Mouse (Mus musculus) myocyte (in vitro differentiated cells): ENCODE results near the gene Supt5. TPM values are rescaled to one million over a fixed set of nuclear protein-coding genes. Genes with fewer than 3 reads are reported as not detected.

ENCODE experiments used
- H3K27me3 ChIP-seq: one replicate; pipeline ENCODE4 v1.6.1; 2011; ENCODE audit not compliant: control insufficient read depth, insufficient read depth, insufficient read length
- H3K36me3 ChIP-seq: one replicate; pipeline ENCODE4 v1.6.1; 2011; ENCODE audit not compliant: control insufficient read depth, insufficient read depth
- H3K4me2 ChIP-seq: one replicate; pipeline ENCODE4 v1.6.1; 2011; ENCODE audit warnings: low read depth, control low read depth
- H3K4me3 ChIP-seq: one replicate; pipeline ENCODE4 v1.5.1; 2011; ENCODE audit warnings: mild to moderate bottlenecking, control low read depth, moderate library complexity
- H3K79me2 ChIP-seq: one replicate; pipeline ENCODE4 v1.6.1; 2011; ENCODE audit not compliant: control insufficient read depth, insufficient read depth
- H3ac ChIP-seq: one replicate; pipeline ENCODE4 v1.6.1; 2011; ENCODE audit not compliant: control insufficient read depth, insufficient read length
- CEBPB ChIP-seq: IDR thresholded peaks from 2 replicates; pipeline ENCODE4 v1.6.1; 2011; ENCODE audit warnings: mild to moderate bottlenecking, moderate library complexity; ENCODE audit not compliant: poor library complexity, insufficient read depth, severe bottlenecking
- E2F4 ChIP-seq: IDR thresholded peaks from one replicate; pipeline ENCODE4 v1.6.1; 2011; ENCODE audit warnings: mild to moderate bottlenecking, control low read depth, moderate library complexity; ENCODE audit not compliant: insufficient read depth
- MAX ChIP-seq: IDR thresholded peaks from one replicate; pipeline ENCODE4 v1.6.1; 2011; ENCODE audit warnings: low read depth, mild to moderate bottlenecking, control low read depth
- MYOD1 ChIP-seq, 3 experiments: IDR thresholded peaks; one replicate each; pipeline ENCODE4 v1.6.1; 2011; ENCODE audit warnings: control low read depth in 2 of 3, low read depth in 2 of 3, mild to moderate bottlenecking in 2 of 3, moderate library complexity in 1 of 3; ENCODE audit not compliant: insufficient read length in 2 of 3, control insufficient read depth in 1 of 3
- MYOG ChIP-seq, 3 experiments: IDR thresholded peaks; one replicate each; pipeline ENCODE4 v1.6.1; 2011; ENCODE audit warnings: control low read depth in 2 of 3, low read depth in 2 of 3, mild to moderate bottlenecking in 2 of 3; ENCODE audit not compliant: insufficient read length in 2 of 3, control insufficient read depth in 1 of 3, insufficient read depth in 1 of 3
- POLR2A ChIP-seq: IDR thresholded peaks from one replicate; pipeline ENCODE4 v1.6.1; 2011; ENCODE audit warnings: low read depth, mild to moderate bottlenecking, control low read depth, moderate library complexity; ENCODE audit not compliant: insufficient read length
- POLR2AphosphoS2 ChIP-seq: IDR thresholded peaks from one replicate; pipeline ENCODE4 v1.6.1; 2011; ENCODE audit warnings: low read depth, control low read depth; ENCODE audit not compliant: insufficient read length
- REST ChIP-seq: IDR thresholded peaks from one replicate; pipeline ENCODE4 v1.6.1; 2011; ENCODE audit warnings: mild to moderate bottlenecking, control low read depth, moderate library complexity; ENCODE audit not compliant: insufficient read depth, insufficient read length
- SRF ChIP-seq: IDR thresholded peaks from one replicate; pipeline ENCODE4 v1.6.1; 2011; ENCODE audit warnings: low read depth; ENCODE audit not compliant: control insufficient read depth, insufficient read length
- TCF12 ChIP-seq: IDR thresholded peaks from one replicate; pipeline ENCODE4 v1.6.1; 2011; ENCODE audit warnings: mild to moderate bottlenecking, control low read depth; ENCODE audit not compliant: poor library complexity, insufficient read depth, severe bottlenecking
- TCF3 ChIP-seq: IDR thresholded peaks from one replicate; pipeline ENCODE4 v1.6.1; 2011; ENCODE audit warnings: low read depth, control low read depth; ENCODE audit not compliant: insufficient read length
- USF1 ChIP-seq: IDR thresholded peaks from one replicate; pipeline ENCODE4 v1.6.1; 2011; ENCODE audit warnings: low read depth, mild to moderate bottlenecking, control low read depth, moderate library complexity
- polyA plus RNA-seq: library from polyadenylated mRNA; unstranded; fragments of >200 nt; fragmentation: generic; extraction: Trizol; gene quantifications from one replicate; pipeline ENCODE4 v1.2.1, GENCODE M21; 2012; ENCODE audit warnings: missing spikeins

The Supt5 gene
- polyA plus RNA-seq, 1 experiment, result 84.2 TPM

GRCm38 (mm10) chr7:28301616-28302433, 36.7 kb downstream of the Supt5 start, which contains the start of gene Dll3:
Gene Dll3 (minus strand): TSS chr7:28302238.
- Histone ChIP-seq H3K27me3 (peaks cover 33% of the 10 kb centered on the region), H3K4me3 (no peak within 1 kb of the TSS), H3ac (no peak within 1 kb of the TSS), H3K79me2 (no peaks in the 10 kb centered on the region), H3K4me2 (no peak within 1 kb of the TSS), H3K36me3 (no peaks in the 10 kb centered on the region)
- TF ChIP-seq MYOD1 (IDR thresholded peaks at IDR 0.05; ENCODE audit: control insufficient read depth in 1 of 3, insufficient read length in 2 of 3, low read depth in 2 of 3) (no peak), USF1 (no peak), E2F4 (no peak), MAX (no peak), SRF (no peak), CEBPB (no peak)

DNA sequence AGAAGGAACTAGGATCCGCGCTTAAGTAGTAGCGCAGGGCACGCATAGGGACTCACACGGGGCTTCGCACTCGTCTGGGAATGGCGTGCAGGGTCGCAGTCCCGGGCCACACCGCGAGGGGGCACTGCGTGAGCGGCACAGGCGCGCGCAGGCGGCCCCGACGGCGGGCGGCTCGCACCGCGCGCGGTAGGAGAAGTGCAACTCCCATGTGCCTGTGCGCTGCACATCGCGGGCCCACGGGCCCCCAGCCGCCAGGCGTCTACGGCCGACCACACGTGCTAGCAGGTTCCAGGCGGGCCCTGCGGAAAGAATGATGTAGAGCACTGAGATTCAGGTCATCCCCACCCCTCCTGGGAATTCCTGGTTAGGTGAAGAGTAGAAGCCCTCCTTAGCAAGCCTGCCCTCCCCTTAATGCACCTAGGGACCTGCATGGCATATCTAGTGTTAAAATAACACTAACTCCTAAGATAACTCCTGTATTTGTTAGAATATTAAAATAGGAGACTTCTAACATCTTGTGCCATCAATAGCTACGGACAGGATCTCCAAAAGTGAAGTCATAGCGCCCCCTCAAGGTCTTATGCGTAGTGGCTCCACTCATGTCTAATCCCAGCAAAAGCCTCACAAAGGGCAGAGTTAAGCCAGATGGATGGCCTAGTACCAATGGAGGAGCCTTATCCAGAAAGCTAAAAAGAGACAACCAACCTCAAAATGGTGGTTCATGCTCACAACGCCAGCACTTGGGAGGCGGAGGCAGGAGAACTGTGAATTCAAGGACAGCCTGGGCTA, 39.5 kb downstream of the Supt5 start:
- Histone ChIP-seq H3K79me2 (no peaks in the 10 kb centered on the region), H3K36me3 (no peaks in the 10 kb centered on the region), H3K4me2 (no peak overlapping the region), H3K27me3 (peaks cover 59% of the 10 kb centered on the region), H3K4me3 (no peak overlapping the region), H3ac (no peak overlapping the region)
- TF ChIP-seq MAX, result no peak
- no peak for TF ChIP-seq CEBPB
- TF ChIP-seq POLR2AphosphoS2, result no peak
- TF ChIP-seq USF1, result no peak
- no peak for TF ChIP-seq E2F4
- TF ChIP-seq TCF12, result no peak
- TF ChIP-seq MYOG (IDR thresholded peaks at IDR 0.05; ENCODE audit: control insufficient read depth in 1 of 3, insufficient read depth in 1 of 3, insufficient read length in 2 of 3, low read depth in 2 of 3), result no peak
- TF ChIP-seq TCF3, result no peak
- TF ChIP-seq SRF, result no peak
- no peak for TF ChIP-seq MYOD1 (IDR thresholded peaks at IDR 0.05; ENCODE audit: control insufficient read depth in 1 of 3, insufficient read length in 2 of 3, low read depth in 2 of 3)
- TF ChIP-seq REST, result no peak
- TF ChIP-seq POLR2A, result no peak

- no peak overlapping the region for H3ac ChIP-seq
- no peaks in the 10 kb centered on the region for H3K36me3 ChIP-seq
- H3K4me2 ChIP-seq, result peak overlapping the region; percentile 2
- no peaks in the 10 kb centered on the region for H3K79me2 ChIP-seq
- no peak overlapping the region for H3K4me3 ChIP-seq
- H3K27me3 ChIP-seq, result peaks cover 83% of the 10 kb centered on the region
- TF ChIP-seq CEBPB (no peak), MAX (no peak), TCF3 (no peak), REST (no peak), POLR2A (no peak), SRF (no peak), E2F4 (no peak), POLR2AphosphoS2 (no peak), MYOG (IDR thresholded peaks at IDR 0.05; ENCODE audit: control insufficient read depth in 1 of 3, insufficient read depth in 1 of 3, insufficient read length in 2 of 3, low read depth in 2 of 3) (no peak)
Observed at GRCm38 (mm10) chr7:28294481-28294880, 44.1 kb downstream of the Supt5 start.

DNA sequence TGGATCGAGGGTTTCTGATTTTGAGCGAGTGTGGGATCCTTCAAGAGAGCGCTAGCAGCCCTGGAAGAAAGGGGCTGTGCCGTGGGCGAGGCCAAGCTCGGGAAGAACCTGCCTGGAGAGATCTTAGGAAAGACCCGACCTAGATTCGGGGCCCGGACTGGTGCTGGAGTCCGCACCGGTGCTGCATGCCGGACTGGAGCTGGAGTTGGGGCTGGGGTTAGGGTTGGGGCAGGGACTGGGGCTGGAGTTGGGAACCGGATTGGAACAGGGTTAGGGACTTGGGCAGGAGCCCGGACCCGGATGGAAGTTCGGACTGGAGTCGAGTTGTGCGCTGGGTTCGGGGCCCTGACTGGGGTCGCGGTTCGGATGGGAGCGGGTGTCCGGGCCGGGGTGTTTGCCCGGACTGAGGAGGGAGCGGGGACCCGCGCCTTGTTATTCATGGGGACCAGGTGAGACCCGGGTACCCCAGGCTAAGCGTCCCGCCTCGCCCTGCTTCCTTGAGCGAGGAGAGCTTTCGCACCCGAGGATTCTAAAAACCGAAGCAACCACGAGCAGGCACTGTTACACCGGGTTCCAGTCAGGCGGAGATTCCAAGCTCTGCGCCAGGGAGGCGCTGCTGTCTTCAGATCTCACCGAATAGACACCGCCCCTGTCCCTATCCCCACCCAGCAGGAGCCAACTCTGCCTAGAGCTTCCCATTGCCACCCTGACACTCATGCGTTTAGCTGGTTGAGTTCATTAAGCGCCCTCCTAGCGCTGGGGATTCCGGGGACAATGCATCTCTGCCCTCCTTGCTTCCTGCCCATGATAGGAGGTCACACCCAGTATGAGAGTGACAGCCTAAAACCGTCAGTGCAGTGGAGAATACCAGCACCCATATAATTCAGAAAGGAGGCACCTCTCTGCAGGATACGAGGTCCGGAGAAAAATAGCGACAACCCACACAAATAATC, 47.6 kb downstream of the Supt5 start, which contains the start of gene Selenov:
Selenov (minus strand) TSS at position 549 of the 953 bp plus-strand sequence.
- Histone ChIP-seq H3K4me2 (peak within 1 kb of the TSS; percentile 18), H3K27me3 (peaks cover 84% of the 10 kb centered on the region), H3K36me3 (no peaks in the 10 kb centered on the region), H3K4me3 (no peak within 1 kb of the TSS), H3ac (no peak within 1 kb of the TSS), H3K79me2 (no peaks in the 10 kb centered on the region)
- TF ChIP-seq POLR2A (no peak), REST (no peak), TCF12 (no peak), USF1 (no peak), POLR2AphosphoS2 (no peak), CEBPB (no peak), MYOD1 (IDR thresholded peaks at IDR 0.05; ENCODE audit: control insufficient read depth in 1 of 3, insufficient read length in 2 of 3, low read depth in 2 of 3) (no peak), MAX (no peak), E2F4 (no peak), TCF3 (no peak), SRF (no peak), MYOG (IDR thresholded peaks at IDR 0.05; ENCODE audit: control insufficient read depth in 1 of 3, insufficient read depth in 1 of 3, insufficient read length in 2 of 3, low read depth in 2 of 3) (no peak)
